Mouse (Mus musculus) liver, embryonic 11.5 days (tissue): ENCODE data around the gene Mup4. TPM values are rescaled to one million over a fixed set of nuclear protein-coding genes. Genes with fewer than 3 reads are reported as not detected.
"Not testable (repeated sequence)": the region's sequence is repeated elsewhere in the genome, so short reads cannot be mapped to it uniquely, and the experiment has no call there.

Experiments used
- ATAC-seq: fragments of 200-750 bp; cut with Nextera tagmentation; replicated peaks from 2 replicates; pipeline ENCODE4 v1.8.0; 2017; ENCODE audit warnings: moderate number of reproducible peaks, mild to moderate bottlenecking, moderate TSS enrichment, moderate library complexity; ENCODE audit not compliant: low FRiP score
- DNase-seq: peaks from one replicate; pipeline ENCODE4 v3.0.0-alpha.2; 2017; ENCODE audit warnings: low spot score
- H3K27ac ChIP-seq: fragments of 300-500 bp; sonication (generic); 2 replicates; pipeline ENCODE4 v1.5.1; 2014; ENCODE audit warnings: mild to moderate bottlenecking, low read depth, low read length, control low read depth
- H3K27me3 ChIP-seq: fragments of 300-500 bp; sonication (generic); replicated peaks from 2 replicates; pipeline ENCODE4 v1.6.1; 2014; ENCODE audit warnings: low read length, mixed read lengths; ENCODE audit not compliant: control insufficient read depth, insufficient read depth
- H3K36me3 ChIP-seq: fragments of 300-500 bp; sonication (generic); 2 replicates; pipeline ENCODE4 v1.6.1; 2014; ENCODE audit warnings: mild to moderate bottlenecking, low read length, moderate library complexity, mixed read lengths; ENCODE audit not compliant: control insufficient read depth, insufficient read depth
- H3K4me1 ChIP-seq: fragments of 300-500 bp; sonication (generic); replicated peaks from 2 replicates; pipeline ENCODE4 v1.6.1; 2014; ENCODE audit warnings: low read length, mixed read lengths; ENCODE audit not compliant: control insufficient read depth, insufficient read depth
- H3K4me2 ChIP-seq: fragments of 300-500 bp; sonication (generic); 2 replicates; pipeline ENCODE4 v1.6.1; 2014; ENCODE audit warnings: mild to moderate bottlenecking, control low read depth, moderate library complexity
- H3K4me3 ChIP-seq: fragments of 300-500 bp; sonication (generic); 2 replicates; pipeline ENCODE4 v1.5.1; 2014; ENCODE audit warnings: low read depth, low read length, control low read depth
- H3K9ac ChIP-seq: fragments of 300-500 bp; sonication (generic); 2 replicates; pipeline ENCODE4 v1.6.1; 2014; ENCODE audit warnings: low read depth, low read length, control low read depth
- H3K9me3 ChIP-seq: fragments of 300-500 bp; sonication (generic); 2 replicates; pipeline ENCODE4 v1.6.1; 2016; ENCODE audit warnings: low read length, inconsistent platforms, mixed read lengths; ENCODE audit not compliant: control insufficient read depth
- WGBS: fragments of 180-500 bp; shearing (Covaris S2); extraction: QIAGEN DNeasy Blood & Tissue Kit; methylation state at CpG from one replicate; pipeline ENCODE4 v1.1.7; 2014; 5-methylcytosine and 5-hydroxymethylcytosine counted together
- polyA plus RNA-seq: library from polyadenylated mRNA; unstranded; fragments of >200 nt; fragmentation: Nextera tagmentation; extraction: Ambion mirVana; gene quantifications from 2 replicates; pipeline ENCODE4 v1.2.1, GENCODE M21; 2014

Gene Mup4
- polyA plus RNA-seq = not detected in 2 replicates

- no peak within 1 kb of the TSS for H3K27ac ChIP-seq
- DNase-seq = no peak
These were observed at the start of gene Mup4 for GRCm38 (mm10) chr4:59960610-59961009. Gene Mup4 (minus strand): TSS chr4:59960710.

GRCm38 (mm10) chr4:59997894-59998293 lies 37.4 kb upstream of the Mup4 start:
- not testable (repeated sequence) for DNase-seq, H3K27ac ChIP-seq, H3K9ac ChIP-seq, H3K9me3 ChIP-seq, H3K36me3 ChIP-seq, H3K4me1 ChIP-seq, ATAC-seq, H3K27me3 ChIP-seq, H3K4me2 ChIP-seq, H3K4me3 ChIP-seq

More at GRCm38 (mm10) chr4:59960610-59961009, at the start of gene Mup4:
- Histone ChIP-seq H3K27me3 (no peaks in the 10 kb centered on the region), H3K9me3 (no peaks in the 10 kb centered on the region), H3K4me1 (no peaks in the 10 kb centered on the region), H3K9ac (no peak within 1 kb of the TSS), H3K4me2 (no peak within 1 kb of the TSS), H3K4me3 (no peak within 1 kb of the TSS), H3K36me3 (no peaks in the 10 kb centered on the region)
- 76% methylated on average over 3 of the region's 3 CpGs for WGBS
- no peak for ATAC-seq

GRCm38 (mm10) chr4:59963405-59964344 lies 3.2 kb upstream of the Mup4 start, which contains the start of gene Mup6:
Gene Mup6 (plus strand): TSS chr4:59964294.
- Histone ChIP-seq H3K4me3 (no peak within 1 kb of the TSS), H3K27me3 (no peaks in the 10 kb centered on the region), H3K4me1 (no peaks in the 10 kb centered on the region), H3K4me2 (no peak within 1 kb of the TSS), H3K9me3 (no peaks in the 10 kb centered on the region), H3K36me3 (no peaks in the 10 kb centered on the region), H3K9ac (no peak within 1 kb of the TSS), H3K27ac (no peak within 1 kb of the TSS)
- ATAC-seq = no peak
- no peak for DNase-seq
- WGBS = 34% methylated on average over 3 of the region's 3 CpGs

- Histone ChIP-seq H3K27me3 (no peaks in the 10 kb centered on the region), H3K9me3 (no peaks in the 10 kb centered on the region), H3K4me3 (no peak overlapping the region), H3K4me2 (no peak overlapping the region), H3K27ac (no peak overlapping the region), H3K36me3 (no peaks in the 10 kb centered on the region), H3K9ac (no peak overlapping the region), H3K4me1 (no peaks in the 10 kb centered on the region)
- ATAC-seq (no peak), DNase-seq (no peak)
- 61% methylated on average over 2 of the region's 2 CpGs for WGBS
These were observed 23.0 kb downstream of the Mup4 start for GRCm38 (mm10) chr4:59937543-59937942.

GRCm38 (mm10) chr4:59932505-59933281 lies 27.8 kb downstream of the Mup4 start:
- ATAC-seq = peak; percentile 54; the same call in 1 of the 2 replicates
- DNase-seq = no peak
- 48% methylated on average over 6 of the region's 6 CpGs for WGBS

GRCm38 (mm10) chr4:59928347-59928746 lies 32.2 kb downstream of the Mup4 start:
- no peak overlapping the region for H3K4me2 ChIP-seq
- DNase-seq (no peak), ATAC-seq (peak; percentile 78)
- no peak overlapping the region for H3K27ac ChIP-seq
- no peak overlapping the region for H3K4me3 ChIP-seq
- no peaks in the 10 kb centered on the region for H3K4me1 ChIP-seq
- H3K27me3 ChIP-seq = no peaks in the 10 kb centered on the region
- no peaks in the 10 kb centered on the region for H3K9me3 ChIP-seq
- 13% methylated on average over 6 of the region's 6 CpGs for WGBS
- no peaks in the 10 kb centered on the region for H3K36me3 ChIP-seq
- H3K9ac ChIP-seq = no peak overlapping the region

More at GRCm38 (mm10) chr4:59932505-59933281, 27.8 kb downstream of the Mup4 start:
- H3K27ac ChIP-seq = no peak overlapping the region
- no peak overlapping the region for H3K4me2 ChIP-seq
- H3K4me3 ChIP-seq = no peak overlapping the region
- no peak overlapping the region for H3K9ac ChIP-seq
- H3K36me3 ChIP-seq = no peaks in the 10 kb centered on the region
- H3K27me3 ChIP-seq = no peaks in the 10 kb centered on the region
- no peaks in the 10 kb centered on the region for H3K9me3 ChIP-seq
- no peaks in the 10 kb centered on the region for H3K4me1 ChIP-seq

GRCm38 (mm10) chr4:59927666-59928065 lies 32.8 kb downstream of the Mup4 start:
- Histone ChIP-seq H3K4me1 (no peaks in the 10 kb centered on the region), H3K27ac (no peak overlapping the region), H3K36me3 (no peaks in the 10 kb centered on the region), H3K4me3 (no peak overlapping the region), H3K9ac (no peak overlapping the region), H3K9me3 (no peaks in the 10 kb centered on the region), H3K4me2 (no peak overlapping the region), H3K27me3 (no peaks in the 10 kb centered on the region)
- DNase-seq (no peak), ATAC-seq (no peak)
- WGBS = 68% methylated on average over 3 of the region's 3 CpGs

- ATAC-seq = no peak
These were observed 35.4 kb downstream of the Mup4 start for GRCm38 (mm10) chr4:59925082-59925481.

More at GRCm38 (mm10) chr4:59925082-59925481, 35.4 kb downstream of the Mup4 start:
- no peak overlapping the region for H3K27ac ChIP-seq
- H3K9ac ChIP-seq = no peak overlapping the region
- no peaks in the 10 kb centered on the region for H3K36me3 ChIP-seq
- H3K4me2 ChIP-seq = no peak overlapping the region
- no peaks in the 10 kb centered on the region for H3K27me3 ChIP-seq
- H3K4me3 ChIP-seq = no peak overlapping the region
- no peaks in the 10 kb centered on the region for H3K9me3 ChIP-seq
- no peaks in the 10 kb centered on the region for H3K4me1 ChIP-seq
- no peak for DNase-seq
- WGBS = 86% methylated on average over 9 of the region's 9 CpGs
